Mouse (Mus musculus): ENCODE measurements around the gene Rp2. TPM values are rescaled to one million over a fixed set of nuclear protein-coding genes. Genes with fewer than 3 reads are reported as not detected.
"Not testable (repeated sequence)": the region's sequence is repeated elsewhere in the genome, so short reads cannot be mapped to it uniquely, and the experiment has no call there.

The Rp2 gene
- 10 to 100 TPM; 10.6 TPM for total RNA-seq (2021)

DNA sequence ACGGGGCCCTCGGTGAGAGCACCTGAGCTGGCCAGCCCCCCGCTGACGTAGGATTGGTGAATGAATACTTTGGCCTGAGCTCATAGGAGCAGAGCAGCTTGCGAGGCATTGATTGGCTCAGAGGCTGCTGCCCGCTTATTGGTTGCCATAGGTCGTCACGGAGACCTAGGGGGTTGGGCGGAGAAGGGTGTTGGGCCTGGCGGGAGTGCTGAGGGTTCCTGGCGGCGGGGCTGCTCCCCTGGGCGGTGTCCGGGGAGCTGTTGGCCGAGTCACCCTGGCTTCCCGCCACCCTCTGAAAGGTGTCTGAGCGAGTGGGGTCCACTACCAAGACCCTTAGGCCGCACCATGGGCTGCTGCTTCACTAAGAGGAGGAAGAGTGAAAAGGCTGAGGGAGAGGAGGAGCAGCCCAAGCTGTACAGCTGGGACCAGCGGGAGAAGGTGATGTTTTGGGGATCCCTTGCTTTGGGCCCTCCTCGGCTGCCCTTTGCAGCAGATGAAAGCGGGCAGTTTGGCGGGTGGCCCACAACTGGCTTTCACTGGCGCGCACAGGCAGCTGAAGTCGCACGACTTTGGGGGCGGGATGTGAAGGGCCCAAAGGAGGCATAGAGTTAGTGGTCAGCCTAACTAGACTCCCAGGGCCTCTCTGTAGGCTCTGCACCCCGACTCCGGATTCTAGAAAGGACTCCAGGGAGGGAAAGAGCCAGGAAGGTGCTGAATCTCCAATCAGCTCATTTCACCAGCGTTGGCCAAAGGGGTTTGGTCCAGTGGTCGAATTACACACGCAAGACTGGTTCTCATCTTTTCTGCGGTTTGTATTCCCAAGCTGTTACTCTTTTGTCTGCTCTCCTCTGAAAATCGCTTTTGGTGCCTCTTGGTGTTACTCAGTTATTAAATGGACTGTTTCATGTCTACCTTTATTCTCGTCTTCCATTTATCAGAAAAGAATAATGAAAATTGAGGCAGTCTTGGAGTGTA is at the start of gene Rp2:
Gene Rp2 (plus strand): TSS at position 91 of the 975 bp plus-strand sequence.
- DNase-seq (ENCODE audit: low spot score): peak; percentile 75
- intact Hi-C loops (cut with DNase I): loop anchor here (5.0 kb wide), 1 partner anchor 198 kb away; no protein-coding TSS in a partner anchor

DNA sequence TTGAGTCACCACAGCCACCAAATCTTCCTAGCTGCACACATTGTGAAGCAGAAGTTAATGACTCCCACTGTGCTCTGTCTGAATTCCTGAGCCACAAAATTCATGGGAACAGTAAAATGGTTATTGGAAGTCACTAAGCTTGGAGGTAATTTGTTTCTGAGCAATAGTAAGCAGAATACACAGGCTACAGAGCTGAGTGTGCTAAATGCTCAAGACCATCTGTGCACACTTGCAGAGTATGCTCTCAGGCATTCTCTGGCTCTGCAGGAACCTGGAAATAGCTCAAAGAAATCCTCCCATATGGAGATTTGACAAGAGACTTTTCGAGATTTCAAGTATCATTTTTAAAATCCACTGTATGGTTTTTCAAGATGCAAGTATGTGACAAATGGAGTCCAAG is 31.5 kb upstream of the Rp2 start:
- no peak for DNase-seq (ENCODE audit: low spot score)
- intact Hi-C loops (cut with DNase I): no loop called here

DNA sequence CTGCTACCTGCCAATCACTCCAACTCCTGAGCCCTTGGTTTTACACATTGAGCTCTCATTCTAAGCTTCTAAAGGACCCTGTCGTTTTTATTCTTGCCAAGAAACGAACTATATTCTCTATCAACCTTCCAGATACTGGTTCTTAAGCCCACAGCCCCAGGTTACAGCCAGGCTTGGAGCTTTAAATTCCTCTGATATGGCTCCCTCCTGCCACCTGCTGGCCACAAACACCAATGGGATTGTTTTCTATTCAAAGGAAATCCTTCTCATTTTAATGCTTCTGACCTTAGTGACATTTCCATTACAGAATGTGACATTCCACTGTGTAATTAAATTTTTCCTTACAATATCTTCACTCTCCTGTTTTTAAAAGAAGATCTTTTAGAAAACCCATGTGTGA is 28.6 kb upstream of the Rp2 start:
- no peak for DNase-seq (ENCODE audit: low spot score)
- intact Hi-C loops (cut with DNase I): loop anchor here (1.0 to 2.0 kb wide), 2 partner anchors 173 to 315 kb away; no protein-coding TSS in a partner anchor

DNA sequence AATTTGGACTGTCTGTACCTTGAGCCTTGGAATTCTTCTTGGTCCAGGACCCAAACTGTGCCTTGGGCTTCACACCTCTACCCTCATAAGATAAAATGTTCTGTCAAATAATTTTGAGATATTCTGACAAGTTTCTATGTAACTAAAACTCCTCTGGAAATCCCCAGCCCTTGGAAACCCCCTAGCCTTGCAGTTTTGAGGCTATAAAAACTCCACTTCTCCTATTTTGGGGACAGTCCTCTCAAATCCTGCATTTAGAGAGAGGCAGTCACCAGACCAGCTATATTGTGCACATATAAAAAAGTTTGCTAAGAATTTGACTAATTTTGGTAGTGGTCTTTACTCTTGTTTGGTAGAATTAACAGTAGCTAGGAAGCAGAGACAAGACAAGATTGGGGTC is 19.3 kb upstream of the Rp2 start:
- intact Hi-C loops (cut with DNase I): no loop called here
- no peak for DNase-seq (ENCODE audit: low spot score)

DNA sequence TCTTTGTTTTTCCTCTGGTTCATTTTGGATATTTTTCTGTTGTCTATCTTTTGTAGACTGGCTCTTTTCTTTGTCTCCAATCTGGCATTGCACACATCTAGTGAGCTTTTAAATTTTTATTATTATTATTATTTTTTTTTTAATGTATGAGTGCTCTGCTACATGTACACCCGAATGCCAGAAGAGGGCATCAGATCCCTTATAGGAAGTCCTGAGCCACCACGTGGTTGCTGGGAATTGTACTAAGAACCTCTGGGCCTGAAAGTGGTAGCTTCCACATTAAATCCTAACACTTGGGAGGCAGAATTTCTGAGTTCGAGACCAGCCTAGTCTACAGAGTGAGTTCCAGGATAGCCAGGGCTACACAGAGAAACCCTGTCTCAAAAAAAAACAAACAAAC is 17.9 kb upstream of the Rp2 start:
- intact Hi-C loops (cut with DNase I): no loop called here
- no peak for DNase-seq (ENCODE audit: low spot score)

DNA sequence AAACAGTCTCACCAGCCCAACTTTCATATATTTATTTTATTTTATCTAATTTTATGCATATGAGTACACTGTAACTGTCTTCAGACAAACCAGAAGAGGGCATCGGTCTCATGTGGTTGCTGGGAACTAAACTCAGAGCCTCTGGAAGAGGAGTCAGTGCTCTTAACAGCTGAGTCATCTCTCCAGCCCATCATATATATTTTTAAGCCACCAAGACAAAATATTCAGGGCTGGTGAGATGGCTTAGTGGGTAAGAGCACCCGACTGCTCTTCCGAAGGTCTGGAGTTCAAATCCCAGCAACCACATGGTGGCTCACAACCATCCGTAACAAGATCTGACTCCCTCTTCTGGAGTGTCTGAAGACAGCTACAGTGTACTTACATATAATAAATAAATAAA is 14.0 kb upstream of the Rp2 start:
- intact Hi-C loops (cut with DNase I); DNase-seq (ENCODE audit: low spot score): not testable (repeated sequence)

DNA sequence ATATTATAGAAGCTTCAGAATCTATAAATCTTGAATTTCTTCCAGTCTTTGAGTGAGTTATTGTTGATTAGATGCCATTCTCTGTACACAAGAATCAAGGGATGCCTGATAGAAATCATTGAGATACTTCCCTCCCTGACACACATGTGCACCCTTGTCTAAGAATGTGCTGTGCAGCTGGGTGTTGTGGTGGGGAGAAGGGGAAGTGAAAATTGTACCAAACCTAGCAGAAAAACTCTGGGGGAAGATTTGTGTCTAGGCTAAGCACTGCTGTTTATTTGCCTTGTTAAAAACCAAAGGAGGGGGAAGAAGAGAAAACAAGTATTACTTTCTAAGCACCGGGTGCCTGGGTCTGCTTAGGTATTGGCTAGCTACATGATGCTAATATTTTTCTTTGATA is 9.0 kb upstream of the Rp2 start:
- intact Hi-C loops (cut with DNase I): no loop called here
- DNase-seq (ENCODE audit: low spot score): no peak

DNA sequence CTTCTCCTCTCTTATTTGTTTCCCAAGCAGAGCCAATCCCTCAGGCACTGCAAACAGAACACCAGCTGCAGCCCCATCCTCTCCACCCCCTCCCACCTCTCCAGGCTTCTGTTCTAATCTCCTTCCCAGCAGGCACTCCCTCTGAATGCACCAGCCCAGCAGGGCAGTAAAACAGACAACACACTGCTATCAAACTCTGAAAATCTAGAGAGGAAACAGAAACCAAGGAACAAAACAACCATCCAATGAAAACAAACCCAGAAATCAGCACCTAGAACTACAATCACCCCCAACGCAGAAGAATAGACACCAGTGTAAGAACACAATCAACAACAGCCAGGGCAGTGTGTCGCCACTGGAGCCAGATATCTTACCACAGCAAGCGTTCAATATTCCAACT is 8.0 kb upstream of the Rp2 start:
- intact Hi-C loops (cut with DNase I): no loop called here
- DNase-seq (ENCODE audit: low spot score): no peak

DNA sequence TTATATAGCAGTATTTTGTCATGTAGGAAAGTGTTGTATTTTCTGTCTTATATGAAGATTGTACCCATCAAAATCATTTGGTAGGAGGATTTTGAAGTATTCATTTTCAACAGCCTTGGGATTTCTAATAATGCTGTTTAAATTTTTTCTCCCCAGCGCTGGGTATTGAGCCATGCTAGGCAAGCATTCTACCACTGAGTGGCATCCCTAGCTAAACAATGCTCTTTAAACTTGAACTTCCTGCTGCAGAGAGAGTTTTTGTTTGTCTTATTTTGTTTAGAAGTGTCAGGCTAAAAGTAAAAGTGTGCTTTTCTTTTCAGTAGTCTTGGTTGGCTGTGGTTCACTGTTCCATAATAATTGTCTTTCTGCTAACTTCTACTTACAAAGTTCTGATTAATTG is 1.8 kb downstream of the Rp2 start:
- intact Hi-C loops (cut with DNase I): no loop called here
- no peak for DNase-seq (ENCODE audit: low spot score)

DNA sequence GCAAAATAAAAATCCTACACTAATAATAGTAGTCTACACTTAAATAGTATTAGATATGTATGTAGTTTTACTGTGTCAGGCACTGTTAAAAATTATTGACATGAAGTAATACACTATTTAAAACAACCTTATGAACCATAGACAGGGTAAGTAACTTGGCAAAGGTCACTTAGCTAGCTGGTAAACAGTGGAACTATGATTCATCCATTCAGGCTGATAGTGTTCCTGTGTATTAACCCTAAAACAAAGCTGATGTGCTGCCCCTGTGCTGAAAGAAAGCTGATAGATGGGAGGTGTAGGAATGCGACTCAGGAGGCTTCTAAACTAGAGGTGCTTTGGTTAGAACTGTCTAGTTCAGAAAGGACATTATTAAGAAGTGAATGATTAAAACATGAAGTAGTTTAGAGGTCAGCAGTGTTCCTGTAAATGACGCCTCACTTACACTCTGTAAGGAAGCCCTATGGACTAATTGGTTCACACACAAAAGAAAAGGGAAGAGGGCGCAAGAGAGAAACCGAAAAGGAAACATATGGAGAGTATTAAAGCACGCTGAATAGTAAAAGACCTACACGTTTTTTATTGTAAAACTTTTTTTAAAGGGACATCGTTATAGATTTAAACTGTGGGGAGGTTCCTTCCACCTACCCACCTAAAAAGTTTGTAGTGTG is 15.2 kb downstream of the Rp2 start:
- intact Hi-C loops (cut with DNase I): no loop called here
- DNase-seq (ENCODE audit: low spot score): no peak

DNA sequence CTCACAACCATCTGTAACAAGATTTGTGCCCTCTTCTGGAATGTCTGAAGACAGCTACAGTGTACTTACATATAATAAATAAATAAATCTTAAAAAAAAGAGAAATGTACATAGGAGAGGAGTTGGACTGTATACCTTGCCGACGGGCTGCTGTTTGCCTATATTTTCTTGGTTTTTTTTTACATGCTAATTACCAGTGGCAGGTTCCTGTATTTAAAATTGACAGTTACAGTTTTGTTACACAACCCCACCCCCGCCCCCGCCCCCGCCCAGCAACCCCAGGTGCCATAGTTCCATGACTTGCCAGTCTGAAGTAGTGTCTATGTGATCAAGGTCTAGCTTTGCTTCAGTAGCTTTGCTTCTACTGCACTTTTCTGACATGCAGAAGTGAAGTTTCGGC is 18.0 kb downstream of the Rp2 start:
- no peak for DNase-seq (ENCODE audit: low spot score)
- intact Hi-C loops (cut with DNase I): no loop called here

DNA sequence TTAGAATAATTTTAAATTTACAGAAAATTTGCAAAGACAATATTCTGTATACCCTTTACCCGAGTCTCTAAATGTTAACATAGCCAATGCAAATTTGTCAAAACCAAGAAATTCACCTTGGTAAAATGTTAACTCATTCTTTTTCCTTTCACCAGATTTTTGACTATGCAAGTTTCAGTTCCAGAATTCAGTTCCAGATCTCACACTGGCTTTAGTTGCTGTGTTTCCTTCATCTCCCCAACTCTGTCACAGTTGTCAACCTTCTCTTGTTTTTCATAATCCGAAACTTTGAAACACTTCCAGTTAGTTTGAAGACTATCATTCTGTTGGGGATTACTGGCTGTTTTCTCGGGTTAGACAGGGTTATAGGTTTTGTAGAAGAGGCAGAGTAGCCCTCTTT is 22.7 kb downstream of the Rp2 start:
- no peak for DNase-seq (ENCODE audit: low spot score)
- intact Hi-C loops (cut with DNase I): no loop called here

DNA sequence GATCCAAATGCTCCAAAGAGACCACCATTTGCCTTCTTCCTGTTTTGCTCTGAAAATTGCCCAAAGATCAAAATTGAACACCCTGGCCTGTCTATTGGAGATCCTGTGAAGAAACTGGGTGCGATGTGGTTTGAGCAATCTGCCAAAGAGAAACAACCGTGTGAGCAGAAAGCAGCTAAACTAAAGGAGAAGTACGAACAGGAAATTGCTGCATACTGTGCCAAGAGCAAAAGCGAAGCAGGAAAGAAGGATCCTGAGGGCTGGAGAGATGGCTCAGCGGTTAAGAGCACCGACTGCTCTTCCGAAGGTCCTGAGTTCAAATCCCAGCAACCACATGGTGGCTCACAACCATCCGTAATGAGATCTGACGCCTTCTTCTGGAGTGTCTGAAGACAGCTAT is 27.7 kb downstream of the Rp2 start:
- intact Hi-C loops (cut with DNase I): not testable (repeated sequence)

DNA sequence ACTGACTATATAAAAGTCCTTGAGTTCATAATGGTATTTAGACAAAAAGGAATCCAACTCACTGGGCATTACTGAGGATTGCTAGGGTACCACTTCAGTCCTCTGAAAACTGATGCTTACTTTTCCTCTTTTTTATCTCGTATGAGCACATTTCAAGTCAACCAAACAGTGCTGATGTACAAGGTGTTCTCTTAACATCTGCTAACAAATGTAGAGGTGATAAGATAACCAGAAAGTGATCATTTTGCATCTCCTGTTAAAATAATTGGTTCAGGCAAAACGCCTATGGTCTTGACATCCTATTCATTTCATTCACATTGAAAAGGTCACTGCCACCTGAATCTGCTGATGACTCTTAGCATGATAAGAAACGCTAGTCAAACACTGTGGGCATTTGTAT is 28.7 kb downstream of the Rp2 start:
- intact Hi-C loops (cut with DNase I): no loop called here
- no peak for DNase-seq (ENCODE audit: low spot score)

More for the DNA sequence above, 27.7 kb downstream of the Rp2 start:
- not testable (repeated sequence) for DNase-seq (ENCODE audit: low spot score)

DNA sequence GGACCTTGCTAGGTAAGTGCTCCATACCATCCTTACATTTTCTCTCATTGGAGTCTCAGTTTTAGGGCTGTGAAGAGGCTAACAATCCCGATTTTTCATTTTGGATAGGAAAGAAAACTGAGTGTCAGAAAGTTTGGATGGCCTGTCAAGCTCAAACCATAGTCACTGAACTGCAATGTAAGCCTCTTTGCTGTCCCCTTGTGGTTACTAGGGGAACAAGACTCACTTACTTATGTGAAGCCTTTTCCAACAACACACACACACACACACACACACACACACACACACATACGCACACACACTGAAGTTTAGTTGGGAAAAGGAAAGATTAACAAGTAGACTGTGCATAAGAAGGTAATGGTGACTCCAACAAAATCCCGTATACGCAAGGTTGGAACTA is 39.8 kb downstream of the Rp2 start:
- DNase-seq (ENCODE audit: low spot score): no peak
- intact Hi-C loops (cut with DNase I): no loop called here

DNA sequence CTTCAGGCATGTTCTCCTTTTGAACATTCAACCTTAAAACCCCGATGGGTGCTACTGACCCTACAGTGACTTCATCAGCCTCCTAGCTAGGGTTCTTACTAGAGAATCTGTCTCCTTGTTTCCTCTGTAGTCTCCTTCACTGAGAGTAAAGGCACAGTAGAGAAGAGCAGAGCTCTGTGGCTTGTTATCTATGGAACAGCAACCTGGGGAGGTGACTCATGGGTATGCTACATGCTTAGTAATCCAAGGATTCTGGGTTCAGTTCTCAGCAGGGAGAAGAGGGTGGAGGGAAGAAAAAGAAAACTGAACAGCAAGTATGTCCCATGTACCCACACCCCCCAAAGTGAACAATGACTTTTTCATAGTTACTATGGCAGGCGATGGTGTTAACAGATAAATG is 42.6 kb downstream of the Rp2 start:
- DNase-seq (ENCODE audit: low spot score): no peak
- intact Hi-C loops (cut with DNase I): no loop called here

DNA sequence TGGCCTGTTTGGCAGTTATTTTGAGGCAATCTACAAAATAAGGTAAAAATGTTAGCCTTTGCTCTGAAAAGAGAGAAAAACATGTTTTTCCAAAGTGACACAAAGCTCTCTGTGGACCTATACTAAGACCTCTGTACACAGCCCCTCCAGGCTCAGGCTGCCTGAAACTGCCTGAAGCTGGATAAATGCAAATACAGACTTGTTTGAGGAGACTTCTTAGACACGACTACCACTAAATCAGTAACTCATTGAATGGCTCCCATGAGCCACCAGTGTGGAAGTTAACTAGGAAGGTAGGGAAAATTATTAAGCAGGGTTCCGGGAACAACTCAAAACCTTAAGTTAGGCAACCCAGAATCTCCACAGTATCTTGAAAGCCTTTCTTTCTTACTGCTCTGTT is 43.4 kb downstream of the Rp2 start:
- intact Hi-C loops (cut with DNase I): no loop called here
- DNase-seq (ENCODE audit: low spot score): no peak

DNA sequence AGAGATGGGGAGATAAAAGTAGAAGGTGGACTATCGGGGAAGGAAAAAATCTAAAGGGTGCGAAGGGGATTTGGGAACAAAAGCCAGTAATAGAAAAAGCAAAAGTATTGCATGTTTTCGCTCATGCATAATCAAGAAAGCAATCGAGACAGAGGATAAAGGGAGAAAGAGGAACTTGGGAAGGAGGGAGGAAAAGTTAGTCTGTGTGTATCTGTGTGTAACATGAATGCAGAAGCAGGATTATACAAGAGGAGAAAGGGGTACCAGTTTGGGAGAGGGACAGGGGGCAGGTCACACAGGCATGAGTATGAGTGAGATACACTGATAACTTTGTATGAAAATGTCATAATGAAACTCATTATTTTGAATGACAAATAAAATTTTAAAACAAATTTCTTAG is 47.1 kb downstream of the Rp2 start:
- DNase-seq (ENCODE audit: low spot score): no peak

DNA sequence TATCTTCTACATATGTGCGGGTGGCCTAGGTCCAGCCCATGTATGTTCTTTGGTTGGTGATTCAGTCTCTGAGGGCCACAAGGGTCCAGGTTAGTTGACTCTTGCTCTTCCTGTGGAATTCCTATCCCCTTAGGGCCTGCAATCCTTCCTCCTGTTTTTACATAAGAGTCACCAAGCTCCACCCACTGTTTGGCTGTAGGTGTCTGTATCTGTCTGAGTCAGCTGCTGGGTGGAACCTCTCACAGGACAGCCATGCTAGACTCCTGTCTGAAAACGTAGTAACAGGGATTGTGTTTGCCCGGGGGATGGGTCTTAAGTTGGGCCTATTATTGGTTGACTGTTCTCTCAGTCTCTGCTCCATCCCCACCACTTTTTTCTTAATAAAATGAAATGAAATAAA is 47.9 kb downstream of the Rp2 start:
- intact Hi-C loops (cut with DNase I): no loop called here

More for the DNA sequence above, 47.1 kb downstream of the Rp2 start:
- intact Hi-C loops (cut with DNase I): no loop called here

DNA sequence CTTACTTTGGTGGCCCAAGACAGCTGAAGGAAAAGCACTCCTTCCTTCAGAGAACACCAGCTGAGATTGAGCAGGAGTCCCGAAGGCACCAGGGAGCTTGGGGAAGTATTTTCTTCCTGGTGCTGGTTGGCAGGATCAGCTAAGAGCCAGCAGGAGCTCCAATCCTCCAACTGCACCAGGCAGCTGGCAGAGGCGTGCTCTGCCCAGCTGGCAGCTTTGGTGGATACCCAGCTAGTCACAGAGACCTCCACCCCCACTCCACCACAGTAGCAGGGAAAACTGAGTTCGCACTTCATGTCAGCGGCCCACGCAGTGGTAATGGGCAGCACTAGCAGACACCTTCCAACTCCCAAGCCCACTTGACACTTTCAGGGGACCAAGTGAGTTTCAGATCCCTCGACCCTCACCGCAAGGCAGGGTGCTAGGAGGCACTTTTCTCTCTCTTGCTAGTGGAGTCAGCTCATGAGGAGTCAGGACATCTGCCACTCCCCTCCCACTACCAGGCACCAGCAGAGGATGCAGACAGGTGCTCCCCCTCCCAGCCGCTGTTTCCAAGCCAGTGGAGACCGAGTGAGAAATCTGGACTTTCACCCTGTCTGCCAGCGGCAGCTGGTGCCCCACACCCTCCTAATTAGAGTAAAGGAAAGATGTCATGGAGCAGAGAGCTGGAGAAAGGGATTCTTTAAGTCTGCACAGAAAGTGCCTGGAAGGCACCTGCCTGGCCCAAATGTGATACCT is 50.8 kb downstream of the Rp2 start:
- intact Hi-C loops (cut with DNase I): no loop called here
- DNase-seq (ENCODE audit: low spot score): no peak

More for the DNA sequence above, 47.9 kb downstream of the Rp2 start:
- DNase-seq (ENCODE audit: low spot score): no peak

DNA sequence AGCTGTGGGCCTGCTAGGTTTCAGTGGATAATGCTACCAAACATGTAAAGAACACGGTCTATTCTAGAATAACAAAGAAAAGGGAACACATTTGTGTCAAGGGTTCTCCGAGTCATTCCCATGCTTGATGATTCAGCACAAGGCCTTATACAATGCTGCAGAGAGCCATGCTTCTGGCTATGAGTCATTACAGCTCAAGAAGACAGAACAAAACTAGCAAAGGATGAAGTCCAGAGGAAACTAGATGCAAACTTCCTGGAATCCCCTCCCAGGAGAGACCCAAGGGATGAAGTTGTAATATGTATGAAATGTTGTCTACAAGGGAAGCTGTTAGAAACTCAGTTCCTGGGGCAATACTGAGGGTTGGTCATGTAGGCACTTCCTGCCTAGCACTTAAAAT is 54.2 kb downstream of the Rp2 start:
- intact Hi-C loops (cut with DNase I): no loop called here
- DNase-seq (ENCODE audit: low spot score): no peak
